Mouse (Mus musculus) neural tube, embryonic 15.5 days (tissue): ENCODE data around the gene Cenpm. TPM values are rescaled to one million over a fixed set of nuclear protein-coding genes. Genes with fewer than 3 reads are reported as not detected.

Source experiments
- ATAC-seq: fragments of 200-750 bp; cut with Nextera tagmentation; 2 replicates; pipeline ENCODE4 v1.8.0; 2017; ENCODE audit warnings: mild to moderate bottlenecking, moderate TSS enrichment, moderate library complexity; ENCODE audit not compliant: low FRiP score
- H3K27ac ChIP-seq: fragments of 300-500 bp; sonication (generic); replicated peaks from 2 replicates; pipeline ENCODE4 v1.5.1; 2015; ENCODE audit warnings: mild to moderate bottlenecking, inconsistent platforms
- H3K27me3 ChIP-seq: fragments of 300-500 bp; sonication (generic); replicated peaks from 2 replicates; pipeline ENCODE4 v1.6.1; 2015; ENCODE audit warnings: inconsistent platforms
- H3K36me3 ChIP-seq: fragments of 300-500 bp; sonication (generic); 2 replicates; pipeline ENCODE4 v1.6.1; 2015; ENCODE audit warnings: inconsistent platforms
- H3K4me1 ChIP-seq: fragments of 300-500 bp; sonication (generic); 2 replicates; pipeline ENCODE4 v1.6.1; 2015; ENCODE audit warnings: inconsistent platforms
- H3K4me2 ChIP-seq: fragments of 300-500 bp; sonication (generic); 2 replicates; pipeline ENCODE4 v1.6.1; 2015; ENCODE audit warnings: inconsistent platforms, mild to moderate bottlenecking, moderate library complexity
- H3K4me3 ChIP-seq: fragments of 300-500 bp; sonication (generic); replicated peaks from 2 replicates; pipeline ENCODE4 v1.5.1; 2015; ENCODE audit warnings: mild to moderate bottlenecking, inconsistent platforms
- H3K9ac ChIP-seq: fragments of 300-500 bp; sonication (generic); replicated peaks from 2 replicates; pipeline ENCODE4 v1.6.1; 2015; ENCODE audit warnings: mild to moderate bottlenecking, inconsistent platforms
- H3K9me3 ChIP-seq: fragments of 300-500 bp; sonication (generic); replicated peaks from 2 replicates; pipeline ENCODE4 v1.6.1; 2016; ENCODE audit warnings: inconsistent platforms
- WGBS: fragments of 180-500 bp; shearing (Covaris S2); methylation state at CpG from one replicate; pipeline ENCODE4 v1.1.7; 2015; ENCODE audit warnings: mixed read lengths; 5-methylcytosine and 5-hydroxymethylcytosine counted together
- polyA plus RNA-seq: library from polyadenylated mRNA; unstranded; fragments of >200 nt; fragmentation: Nextera tagmentation; extraction: Ambion mirVana; gene quantifications from 2 replicates; pipeline ENCODE4 v1.2.1, GENCODE M21; 2015

Cenpm gene
- polyA plus RNA-seq, 1 experiment from 2014 or later: 17.8 TPM

DNA sequence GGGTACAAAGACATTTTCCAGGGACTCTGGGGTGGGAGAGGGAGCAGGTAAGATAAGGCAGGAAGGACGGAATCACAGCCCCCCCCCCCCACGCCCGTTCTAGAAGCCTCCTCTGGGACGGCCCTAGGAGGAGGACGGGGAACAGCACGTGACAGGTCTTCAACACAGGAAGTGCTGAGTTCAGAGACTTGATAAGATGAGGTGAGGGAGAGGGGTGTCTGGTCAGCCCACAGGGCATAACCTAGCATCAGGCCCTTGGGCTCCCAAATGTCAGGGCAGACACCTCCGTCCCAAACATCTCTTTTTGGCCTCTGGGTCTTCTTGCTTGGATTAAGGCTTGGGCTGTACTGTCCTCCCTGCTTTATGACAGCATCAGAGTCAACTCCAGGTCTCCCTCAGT is 21.3 kb downstream of the Cenpm start:
- Histone ChIP-seq H3K36me3 (no peaks in the 10 kb centered on the region), H3K27me3 (peaks cover 20% of the 10 kb centered on the region), H3K4me3 (no peak overlapping the region), H3K4me1 (peaks cover 12% of the 10 kb centered on the region), H3K9ac (no peak overlapping the region), H3K9me3 (no peaks in the 10 kb centered on the region), H3K27ac (no peak overlapping the region), H3K4me2 (peak overlapping the region; percentile 63; the same call in 1 of the 2 replicates)
- WGBS: 63% methylated on average over 7 of the region's 7 CpGs
- no peak for ATAC-seq

DNA sequence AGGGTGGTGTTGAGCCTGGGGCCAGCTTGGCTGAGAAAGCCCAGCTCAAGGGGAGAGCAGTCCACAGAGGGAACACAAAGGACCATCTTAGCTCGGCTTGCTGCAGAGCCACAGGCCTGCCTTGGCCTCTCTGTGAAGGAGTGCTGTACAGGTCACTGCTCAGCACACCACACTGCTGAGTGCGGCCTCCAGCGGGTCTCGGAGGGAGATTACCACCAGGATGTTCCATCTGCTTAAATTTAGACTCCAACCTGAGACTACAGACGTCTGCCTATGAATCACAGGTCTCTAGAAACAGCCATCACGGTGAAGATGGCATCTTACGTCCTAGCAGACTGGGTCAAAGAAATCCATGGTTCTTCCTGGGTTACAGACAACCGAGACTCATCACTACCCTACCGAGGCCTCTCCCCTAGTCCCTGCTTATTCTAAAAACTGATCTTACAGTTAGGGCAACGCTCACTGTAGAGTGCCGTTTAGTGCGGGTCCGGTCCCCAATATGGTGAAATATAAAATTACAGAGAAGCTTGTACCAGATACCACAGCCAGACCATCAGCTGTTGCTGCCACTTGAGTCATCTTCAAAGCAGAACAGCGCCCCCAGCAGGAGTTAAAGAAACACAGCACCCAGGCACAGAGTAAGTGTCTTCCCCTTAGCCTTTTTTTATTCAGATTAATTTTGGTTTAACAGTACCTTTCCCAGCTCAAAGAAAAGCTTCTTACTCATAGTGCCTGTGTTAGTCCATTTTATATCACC is 23.3 kb downstream of the Cenpm start:
- H3K4me2 ChIP-seq: no peak overlapping the region
- 74% methylated on average over 14 of the region's 14 CpGs for WGBS
- H3K27me3 ChIP-seq: peaks cover 28% of the 10 kb centered on the region
- peaks cover 22% of the 10 kb centered on the region for H3K4me1 ChIP-seq
- no peak overlapping the region for H3K27ac ChIP-seq
- H3K9me3 ChIP-seq: no peaks in the 10 kb centered on the region
- no peak for ATAC-seq
- H3K36me3 ChIP-seq: no peaks in the 10 kb centered on the region
- no peak overlapping the region for H3K4me3 ChIP-seq
- no peak overlapping the region for H3K9ac ChIP-seq

GRCm38 (mm10) chr15:82220003-82220675 is 24.4 kb downstream of the Cenpm start:
- H3K9ac ChIP-seq: no peak overlapping the region
- H3K4me2 ChIP-seq: no peak overlapping the region
- H3K27me3 ChIP-seq: peaks cover 35% of the 10 kb centered on the region
- no peak overlapping the region for H3K4me3 ChIP-seq
- H3K36me3 ChIP-seq: no peaks in the 10 kb centered on the region
- 75% methylated on average over 11 of the region's 12 CpGs for WGBS
- H3K27ac ChIP-seq: no peak overlapping the region
- peaks cover 27% of the 10 kb centered on the region for H3K4me1 ChIP-seq
- ATAC-seq: no peak
- no peaks in the 10 kb centered on the region for H3K9me3 ChIP-seq

GRCm38 (mm10) chr15:82218778-82219666 is 25.5 kb downstream of the Cenpm start:
- Histone ChIP-seq H3K36me3 (no peaks in the 10 kb centered on the region), H3K4me2 (no peak overlapping the region), H3K9ac (no peak overlapping the region), H3K9me3 (no peaks in the 10 kb centered on the region), H3K4me1 (peaks cover 20% of the 10 kb centered on the region), H3K27ac (no peak overlapping the region), H3K27me3 (peaks cover 34% of the 10 kb centered on the region), H3K4me3 (no peak overlapping the region)
- WGBS: 81% methylated on average over 26 of the region's 26 CpGs
- ATAC-seq: no peak

DNA sequence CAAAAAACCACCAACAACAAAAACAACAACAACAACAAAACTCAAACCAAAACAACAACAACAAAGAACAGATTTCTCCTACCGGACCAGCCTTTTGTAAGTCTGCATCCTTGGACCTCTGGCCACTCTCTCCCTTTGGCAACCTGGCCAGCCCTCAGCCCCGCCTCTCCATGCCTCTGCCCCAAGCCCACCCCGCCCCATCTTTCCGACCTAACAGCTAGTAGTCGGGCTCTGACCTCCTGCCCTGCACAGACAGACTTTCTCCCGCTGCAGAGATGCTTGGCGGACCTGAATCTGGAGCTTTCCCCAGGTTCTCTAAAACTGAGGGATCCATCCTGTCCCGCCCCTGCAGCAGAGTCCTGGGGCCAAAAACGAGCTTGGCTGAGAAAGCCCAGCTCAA is 26.6 kb downstream of the Cenpm start:
- Histone ChIP-seq H3K36me3 (no peaks in the 10 kb centered on the region), H3K9ac (no peak overlapping the region), H3K27me3 (peaks cover 38% of the 10 kb centered on the region), H3K27ac (no peak overlapping the region), H3K4me2 (no peak overlapping the region), H3K4me3 (no peak overlapping the region), H3K9me3 (no peaks in the 10 kb centered on the region), H3K4me1 (peaks cover 15% of the 10 kb centered on the region)
- 30% methylated on average over 9 of the region's 9 CpGs for WGBS
- no peak for ATAC-seq

DNA sequence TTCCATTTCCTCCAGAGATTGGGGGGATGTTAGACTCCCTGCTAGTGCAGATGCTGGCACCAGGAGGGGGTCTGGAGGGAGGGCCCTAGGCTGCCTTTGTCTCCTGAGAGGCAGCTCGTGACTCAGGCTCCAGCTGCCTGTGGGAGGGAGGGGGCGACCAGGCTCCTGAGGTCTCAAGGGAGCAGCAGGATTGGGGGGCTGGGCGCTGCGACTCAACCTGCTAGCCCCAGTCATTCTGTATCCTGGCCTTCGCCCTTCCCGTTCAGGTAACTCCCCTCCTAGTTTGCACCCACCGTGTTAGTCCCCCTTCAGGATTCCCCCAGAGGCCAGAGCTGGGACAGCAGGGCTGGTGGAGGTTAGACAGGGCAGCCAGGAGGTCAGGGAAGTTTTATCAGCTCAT is 27.5 kb downstream of the Cenpm start:
- peaks cover 45% of the 10 kb centered on the region for H3K27me3 ChIP-seq
- no peak overlapping the region for H3K9ac ChIP-seq
- H3K4me2 ChIP-seq: no peak overlapping the region
- 12% methylated on average over 7 of the region's 7 CpGs for WGBS
- no peak for ATAC-seq
- no peaks in the 10 kb centered on the region for H3K9me3 ChIP-seq
- no peak overlapping the region for H3K27ac ChIP-seq
- H3K4me1 ChIP-seq: peaks cover 24% of the 10 kb centered on the region
- H3K36me3 ChIP-seq: no peaks in the 10 kb centered on the region
- H3K4me3 ChIP-seq: no peak overlapping the region

DNA sequence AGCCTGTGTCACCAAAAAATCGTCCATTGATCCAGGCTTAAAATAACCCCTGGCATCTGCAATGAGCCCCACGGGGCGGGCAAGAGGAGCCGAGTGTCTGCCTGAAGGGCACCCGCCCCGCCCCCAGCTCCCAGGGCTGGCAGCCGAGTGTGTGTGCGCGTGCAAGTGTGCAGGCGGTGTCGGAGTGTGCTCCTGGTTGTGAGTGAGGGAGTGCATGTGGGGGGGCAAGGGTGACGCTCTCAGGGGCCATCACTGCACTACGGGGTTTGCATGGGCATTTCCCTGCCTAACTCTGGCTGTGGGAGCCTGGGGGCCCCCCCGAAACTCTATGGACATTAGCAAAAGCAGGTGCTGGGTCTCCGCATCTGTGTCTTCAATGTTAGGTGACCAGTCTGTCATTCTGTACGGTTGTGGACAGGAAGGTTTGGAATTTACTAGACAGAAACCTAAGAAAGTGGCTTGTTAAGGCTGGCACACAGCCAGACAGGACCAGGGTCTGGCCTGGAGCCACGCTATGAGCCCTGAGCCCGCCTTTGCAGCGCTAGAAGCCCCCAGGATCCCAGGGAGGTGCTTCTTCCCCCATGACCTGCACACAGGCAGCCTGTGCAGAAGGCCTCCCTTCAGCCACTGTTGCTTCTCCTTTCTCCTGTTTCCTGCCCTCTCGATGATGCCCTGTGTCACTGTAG is 28.3 kb downstream of the Cenpm start:
- Histone ChIP-seq H3K4me2 (no peak overlapping the region), H3K27ac (no peak overlapping the region), H3K4me1 (peaks cover 32% of the 10 kb centered on the region), H3K4me3 (no peak overlapping the region), H3K27me3 (peaks cover 52% of the 10 kb centered on the region), H3K36me3 (no peaks in the 10 kb centered on the region), H3K9me3 (no peaks in the 10 kb centered on the region), H3K9ac (no peak overlapping the region; the same call in 1 of the 2 replicates)
- WGBS: 50% methylated on average over 20 of the region's 20 CpGs
- ATAC-seq: no peak

- H3K9me3 ChIP-seq: no peaks in the 10 kb centered on the region
- H3K4me3 ChIP-seq: no peak overlapping the region
- peaks cover 32% of the 10 kb centered on the region for H3K4me1 ChIP-seq
- no peak for ATAC-seq
- H3K27ac ChIP-seq: no peak overlapping the region
- no peak overlapping the region for H3K4me2 ChIP-seq
- H3K36me3 ChIP-seq: no peaks in the 10 kb centered on the region
- H3K27me3 ChIP-seq: peaks cover 59% of the 10 kb centered on the region
- 37% methylated on average over 11 of the region's 11 CpGs for WGBS
- H3K9ac ChIP-seq: no peak overlapping the region
These were observed 29.1 kb downstream of the Cenpm start for GRCm38 (mm10) chr15:82215332-82216046.

DNA sequence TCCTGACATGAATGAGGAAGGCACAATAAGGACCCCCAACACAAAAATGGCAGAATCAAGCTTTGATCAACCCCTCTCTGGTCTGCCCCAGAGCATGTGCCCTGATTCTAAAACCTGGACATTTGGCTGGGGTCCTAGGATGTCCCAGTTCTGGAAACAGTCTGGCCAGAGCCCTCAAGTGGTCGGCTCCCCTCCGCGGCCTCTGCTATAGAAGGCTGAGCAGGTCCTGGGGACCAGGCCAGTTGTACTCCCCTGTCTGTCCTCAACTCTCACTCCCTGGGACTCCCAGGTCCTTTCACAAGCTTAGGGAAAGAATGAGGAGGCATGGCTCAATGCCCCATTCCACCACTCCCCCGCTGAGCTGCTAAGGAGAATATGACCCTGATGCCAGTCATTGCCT is 31.3 kb downstream of the Cenpm start:
- no peaks in the 10 kb centered on the region for H3K36me3 ChIP-seq
- 0 out of 2 replicates have a peak overlapping the region, but pooled peaks have one; percentile 44 for H3K9ac ChIP-seq
- no peak overlapping the region for H3K27ac ChIP-seq
- 0 out of 2 replicates have a peak overlapping the region, but pooled peaks have one; percentile 49 for H3K4me3 ChIP-seq
- H3K4me1 ChIP-seq: peaks cover 32% of the 10 kb centered on the region
- H3K4me2 ChIP-seq: peak overlapping the region; percentile 72; the same call in 1 of the 2 replicates
- no peak for ATAC-seq
- WGBS: 6% methylated on average over 4 of the region's 4 CpGs
- peaks cover 79% of the 10 kb centered on the region for H3K27me3 ChIP-seq
- H3K9me3 ChIP-seq: no peaks in the 10 kb centered on the region

DNA sequence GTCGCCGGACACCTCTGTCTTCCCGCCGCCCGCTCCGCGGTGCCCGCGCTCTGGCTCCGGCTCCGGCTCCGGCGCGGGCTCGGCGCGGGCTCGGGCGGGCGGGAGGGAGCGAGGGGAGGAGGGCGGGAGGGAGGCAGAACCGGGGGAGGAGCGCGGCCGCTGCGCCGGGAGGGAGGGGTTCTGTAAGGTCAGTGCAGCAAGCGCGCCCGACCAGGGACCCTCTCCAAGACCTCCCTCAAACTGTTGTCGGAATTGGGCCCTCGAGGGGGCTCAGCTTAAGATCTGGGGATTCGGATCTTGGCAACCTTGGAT is 31.8 kb downstream of the Cenpm start, which contains the start of gene Shisa8:
Gene Shisa8 (minus strand): TSS at position 64 of the 312 bp plus-strand sequence.
- ATAC-seq: peak; percentile 39
- peaks cover 35% of the 10 kb centered on the region for H3K4me1 ChIP-seq
- no peak within 1 kb of the TSS; the same call in 1 of the 2 replicates for H3K27ac ChIP-seq
- H3K4me2 ChIP-seq: peak within 1 kb of the TSS; percentile 72
- peaks cover 85% of the 10 kb centered on the region for H3K27me3 ChIP-seq
- H3K9me3 ChIP-seq: no peaks in the 10 kb centered on the region
- H3K36me3 ChIP-seq: no peaks in the 10 kb centered on the region
- H3K9ac ChIP-seq: peak within 1 kb of the TSS; percentile 44
- 0% methylated on average over 22 of the region's 34 CpGs for WGBS
- peak within 1 kb of the TSS; percentile 49 for H3K4me3 ChIP-seq
